Mouse (Mus musculus): ENCODE data around the gene Qrich2.
"Not testable (repeated sequence)": the region's sequence is repeated elsewhere in the genome, so short reads cannot be mapped to it uniquely, and the experiment has no call there.

Gene Qrich2

GRCm38 (mm10) chr11:116466141-116466540 is at the start of gene Qrich2:
Qrich2 (minus strand) TSS chr11:116466241.
- DNase-seq (ENCODE audit: low spot score in 2 of 2): no peak

- no peak for DNase-seq (ENCODE audit: low spot score in 2 of 2)
These were observed 49.4 kb upstream of the Qrich2 start for GRCm38 (mm10) chr11:116515330-116516020.

GRCm38 (mm10) chr11:116513531-116514038 is 47.5 kb upstream of the Qrich2 start:
- DNase-seq (ENCODE audit: low spot score in 2 of 2): no peak

- no peak for DNase-seq (ENCODE audit: low spot score in 2 of 2)
These were observed 46.9 kb upstream of the Qrich2 start for GRCm38 (mm10) chr11:116512987-116513386.

- DNase-seq (ENCODE audit: low spot score in 2 of 2): no peak
These were observed 46.1 kb upstream of the Qrich2 start for GRCm38 (mm10) chr11:116512154-116512553.

GRCm38 (mm10) chr11:116511301-116511868 is 45.3 kb upstream of the Qrich2 start:
- DNase-seq (ENCODE audit: low spot score in 2 of 2): no peak

GRCm38 (mm10) chr11:116508689-116509088 is 42.6 kb upstream of the Qrich2 start:
- DNase-seq (ENCODE audit: low spot score in 2 of 2): no peak

GRCm38 (mm10) chr11:116506151-116506875 is 40.3 kb upstream of the Qrich2 start:
- no peak for DNase-seq (ENCODE audit: low spot score in 2 of 2)

GRCm38 (mm10) chr11:116505573-116505972 is 39.5 kb upstream of the Qrich2 start:
- no peak for DNase-seq (ENCODE audit: low spot score in 2 of 2)

- DNase-seq (ENCODE audit: low spot score in 2 of 2): no peak
These were observed 38.5 kb upstream of the Qrich2 start for GRCm38 (mm10) chr11:116504516-116504915.

GRCm38 (mm10) chr11:116501005-116501746 is 35.1 kb upstream of the Qrich2 start:
- no peak for DNase-seq (ENCODE audit: low spot score in 2 of 2)

- DNase-seq (ENCODE audit: low spot score in 2 of 2): no peak
These were observed 33.0 kb upstream of the Qrich2 start for GRCm38 (mm10) chr11:116499018-116499417.

- no peak for DNase-seq (ENCODE audit: low spot score in 2 of 2)
These were observed 32.6 kb upstream of the Qrich2 start for GRCm38 (mm10) chr11:116498596-116498995.

GRCm38 (mm10) chr11:116497313-116497712 is 31.3 kb upstream of the Qrich2 start:
- no peak for DNase-seq (ENCODE audit: low spot score in 2 of 2)

- DNase-seq (ENCODE audit: low spot score in 2 of 2): peak; percentile 48 to 79
These were observed 28.6 kb upstream of the Qrich2 start for GRCm38 (mm10) chr11:116494474-116495174.

- no peak for DNase-seq (ENCODE audit: low spot score in 2 of 2)
These were observed 27.8 kb upstream of the Qrich2 start, which contains the start of gene Prpsap1 for GRCm38 (mm10) chr11:116493795-116494252. Prpsap1 (minus strand) TSS chr11:116494202.

GRCm38 (mm10) chr11:116493191-116493590 is 27.1 kb upstream of the Qrich2 start:
- DNase-seq (ENCODE audit: low spot score in 2 of 2): no peak

GRCm38 (mm10) chr11:116492507-116492906 is 26.5 kb upstream of the Qrich2 start:
- DNase-seq (ENCODE audit: low spot score in 2 of 2): not testable (repeated sequence)

GRCm38 (mm10) chr11:116491338-116491737 is 25.3 kb upstream of the Qrich2 start:
- DNase-seq (ENCODE audit: low spot score in 2 of 2): no peak

- peak; percentile 72 to 86 for DNase-seq (ENCODE audit: low spot score in 2 of 2)
These were observed 24.4 kb upstream of the Qrich2 start for GRCm38 (mm10) chr11:116490232-116491107.
